Mouse (Mus musculus) lung, postnatal 10 days (tissue): ENCODE measurements around the gene Snd1.

Experiments used
- DNase-seq: peaks from one replicate; pipeline ENCODE4 v3.0.0; 2021

The Snd1 gene

DNA sequence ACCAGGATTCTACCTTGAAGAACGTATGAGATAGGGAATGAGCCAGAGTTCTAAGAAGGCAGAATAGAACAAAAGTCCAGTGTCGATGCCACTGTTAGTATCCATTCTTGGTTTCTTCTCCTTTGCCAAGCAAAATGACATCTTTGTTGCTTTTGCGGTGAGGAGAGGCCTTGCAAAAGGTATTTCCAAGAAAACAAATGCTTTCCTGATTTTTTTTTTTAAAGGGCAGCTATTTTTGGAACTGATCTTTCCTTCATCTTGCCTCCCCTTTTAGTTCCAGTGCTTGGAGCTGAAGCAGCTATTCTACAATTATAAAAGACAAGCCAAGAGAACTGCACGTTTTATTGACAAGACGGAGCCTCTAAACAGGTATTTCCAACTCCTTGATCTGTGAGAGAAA is at the start of gene Snd1:
TSS of gene Snd1 (plus strand) at position 301 of the 400 bp plus-strand sequence.
- DNase-seq = no peak

GRCm38 (mm10) chr6:28427096-28427839 is 47.7 kb upstream of the Snd1 start, which contains the start of gene Fscn3:
TSS of gene Fscn3 (plus strand) at chr6:28427789.
- peak; percentile 17 for DNase-seq

DNA sequence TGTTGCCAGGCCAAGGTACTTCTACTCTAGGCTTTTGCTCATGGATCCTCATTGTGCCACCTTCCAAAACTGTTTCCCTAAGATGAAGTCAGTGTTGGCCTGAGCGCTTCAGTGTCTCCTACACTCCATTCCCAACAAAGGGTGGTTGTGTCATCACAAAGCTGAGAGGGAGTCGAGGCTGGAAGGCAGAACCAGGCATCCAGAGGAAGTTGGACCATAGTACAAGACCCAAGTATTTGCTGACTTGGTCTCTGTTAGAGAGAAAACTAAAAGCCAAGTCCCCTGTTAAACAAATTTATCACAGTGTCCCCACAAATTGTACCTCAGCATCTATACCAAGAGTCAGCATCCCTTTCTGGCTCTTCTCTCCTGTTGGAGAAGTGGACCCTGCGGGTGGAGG is 46.6 kb upstream of the Snd1 start, which contains the start of gene Gcc1:
TSS of gene Gcc1 (minus strand) at position 101 of the 400 bp plus-strand sequence.
- no peak for DNase-seq

- no peak for DNase-seq
These were observed 45.1 kb upstream of the Snd1 start for GRCm38 (mm10) chr6:28429870-28430269.

DNA sequence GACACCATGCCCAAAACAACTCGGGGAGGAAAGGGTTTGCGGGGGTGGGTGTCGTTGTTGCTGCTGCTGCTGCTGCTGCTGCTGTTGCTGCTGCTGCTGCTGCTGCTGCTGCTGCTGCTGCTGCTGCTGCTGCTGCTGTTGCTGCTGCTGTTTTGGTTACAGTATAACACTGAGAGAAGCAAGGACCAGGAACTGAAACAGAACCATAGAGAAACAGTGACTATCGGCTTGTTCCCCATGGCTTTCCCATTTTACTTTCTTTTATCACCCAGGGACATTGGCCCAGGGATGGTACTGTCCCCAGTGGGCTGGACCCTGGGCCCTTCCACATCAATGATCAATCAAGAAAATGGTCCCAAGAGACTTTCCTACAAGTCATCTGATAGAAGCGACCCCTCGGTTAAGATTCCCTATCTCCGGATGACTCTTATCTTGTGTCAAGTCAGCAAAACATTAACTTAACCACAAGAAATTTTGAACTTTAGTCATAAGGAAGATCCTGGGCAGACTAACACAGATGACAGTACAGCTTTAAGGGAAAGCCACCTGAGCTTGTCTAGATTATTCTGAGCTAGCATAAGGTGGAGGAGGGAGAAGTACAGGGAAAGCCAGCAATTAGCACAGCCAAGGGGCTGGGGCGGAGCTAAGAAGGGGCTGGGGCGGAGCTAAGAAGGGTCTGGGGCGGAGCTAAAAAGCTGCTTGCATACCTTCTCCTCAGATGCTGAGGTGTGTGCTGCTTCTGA is 44.0 kb upstream of the Snd1 start:
- DNase-seq = peak; percentile 63

- DNase-seq = no peak
These were observed 43.4 kb upstream of the Snd1 start for GRCm38 (mm10) chr6:28431538-28431855.

DNA sequence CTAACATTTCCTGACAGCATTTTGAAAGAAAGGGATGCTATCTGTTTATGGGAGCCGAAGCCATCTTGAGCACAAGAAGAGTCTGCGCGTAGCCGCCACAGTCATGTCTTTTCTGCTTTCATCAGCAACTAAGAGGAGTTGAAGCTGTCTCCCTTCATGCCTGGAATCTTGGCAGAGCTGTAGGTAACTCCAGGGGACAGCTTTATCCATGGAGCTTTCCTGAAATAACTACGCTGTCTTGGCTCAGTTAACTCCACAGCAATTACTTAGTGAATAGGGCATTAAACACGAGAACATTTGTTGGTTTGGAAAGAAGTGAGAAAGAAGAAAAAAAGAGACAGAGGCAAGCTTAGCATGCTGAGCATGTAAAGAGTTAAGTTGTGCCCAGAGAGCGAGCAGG is 27.0 kb upstream of the Snd1 start:
- DNase-seq = no peak

GRCm38 (mm10) chr6:28449253-28449652 is 25.7 kb upstream of the Snd1 start, which contains the start of gene Pax4:
TSS of gene Pax4 (minus strand) at chr6:28449353.
- DNase-seq = no peak

DNA sequence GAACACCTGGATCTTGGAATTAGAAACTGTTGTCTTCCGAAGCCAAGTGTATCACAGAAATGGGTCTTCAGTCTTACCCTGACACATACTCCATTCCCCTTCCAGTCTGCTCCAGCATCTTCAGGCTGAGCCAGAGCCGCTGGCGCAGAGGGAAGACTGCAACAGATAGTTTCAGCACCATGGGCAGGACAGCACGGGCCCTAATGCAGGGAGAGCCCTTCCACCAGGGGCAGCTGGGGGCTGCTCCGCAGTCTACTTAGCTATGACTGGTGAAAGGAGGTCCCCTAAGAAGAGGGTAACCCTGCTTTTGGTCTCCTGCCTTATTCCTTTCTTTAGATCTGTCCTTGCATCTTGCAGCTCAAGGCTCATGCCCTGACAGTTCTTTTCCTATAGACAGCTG is 24.5 kb upstream of the Snd1 start:
- no peak for DNase-seq

DNA sequence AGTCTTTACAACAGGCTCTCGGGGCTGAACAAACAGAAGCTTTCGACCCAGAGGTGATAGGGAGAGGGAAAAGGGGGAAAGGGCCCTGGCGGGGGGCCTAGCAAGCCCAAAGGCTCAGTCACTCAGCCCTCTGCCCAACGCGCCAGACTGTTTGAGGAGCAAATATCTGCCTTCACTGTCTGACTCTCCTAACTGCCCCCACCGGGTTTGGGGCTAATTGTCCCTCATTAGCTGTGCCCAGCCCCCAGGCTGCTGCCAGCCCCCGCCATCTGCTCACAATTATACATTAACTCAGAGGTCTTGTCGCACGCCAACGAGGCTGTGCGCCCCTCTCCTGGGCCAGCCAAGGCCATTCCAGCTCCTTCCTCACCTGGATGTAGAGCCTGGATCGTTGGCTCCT is 24.0 kb upstream of the Snd1 start:
- no peak for DNase-seq

- no peak for DNase-seq
These were observed 15.7 kb upstream of the Snd1 start for GRCm38 (mm10) chr6:28459221-28459668.

DNA sequence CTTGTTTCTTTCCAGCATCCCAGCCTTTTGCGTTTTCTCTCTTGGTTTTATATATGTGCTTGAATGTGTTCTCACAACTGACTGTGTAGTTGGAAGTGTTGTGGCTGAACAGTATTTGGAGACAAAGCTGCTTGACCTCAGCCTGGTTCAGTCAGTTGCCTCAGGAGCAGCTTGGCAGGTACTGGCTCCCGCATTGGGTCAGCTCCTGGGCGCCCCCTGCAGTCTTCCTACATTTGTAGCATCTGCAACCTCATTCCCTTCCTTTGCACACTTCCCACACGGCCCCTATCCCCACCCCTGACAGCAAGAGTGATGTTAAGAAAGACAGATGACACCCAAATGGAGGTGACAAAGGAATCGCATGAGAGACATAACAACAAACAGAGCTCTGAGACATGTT is 14.4 kb upstream of the Snd1 start:
- peak; percentile 76 for DNase-seq

GRCm38 (mm10) chr6:28464630-28465029 is 10.3 kb upstream of the Snd1 start:
- no peak for DNase-seq

DNA sequence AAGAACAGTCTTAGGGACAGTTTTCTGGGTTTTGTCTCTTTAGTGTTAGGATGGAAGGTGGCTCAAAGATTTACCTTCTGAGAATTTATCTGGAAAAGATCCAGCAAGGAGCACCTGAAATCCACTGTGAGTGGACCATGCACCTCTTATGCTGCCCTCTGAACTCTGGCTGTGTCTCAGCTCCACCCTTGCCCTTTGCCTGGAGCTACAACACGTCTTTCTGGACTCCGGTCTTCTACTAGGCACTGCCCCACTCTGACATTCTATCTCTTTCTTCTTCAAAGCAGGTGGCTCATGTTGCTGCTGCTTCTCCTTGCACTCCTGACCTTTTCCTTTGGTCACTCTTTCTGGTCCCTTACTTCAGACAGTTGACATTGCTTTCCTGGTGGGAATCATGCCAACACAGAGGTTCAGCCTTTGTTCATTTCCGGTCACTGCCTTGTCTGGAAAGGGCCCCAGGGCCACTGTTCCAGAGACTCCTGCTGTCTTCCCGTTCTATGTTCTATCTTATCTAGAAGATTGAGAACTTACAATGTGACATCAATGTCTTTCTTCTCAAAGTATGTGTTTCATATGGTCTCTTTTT is 4.8 kb upstream of the Snd1 start:
- no peak for DNase-seq

DNA sequence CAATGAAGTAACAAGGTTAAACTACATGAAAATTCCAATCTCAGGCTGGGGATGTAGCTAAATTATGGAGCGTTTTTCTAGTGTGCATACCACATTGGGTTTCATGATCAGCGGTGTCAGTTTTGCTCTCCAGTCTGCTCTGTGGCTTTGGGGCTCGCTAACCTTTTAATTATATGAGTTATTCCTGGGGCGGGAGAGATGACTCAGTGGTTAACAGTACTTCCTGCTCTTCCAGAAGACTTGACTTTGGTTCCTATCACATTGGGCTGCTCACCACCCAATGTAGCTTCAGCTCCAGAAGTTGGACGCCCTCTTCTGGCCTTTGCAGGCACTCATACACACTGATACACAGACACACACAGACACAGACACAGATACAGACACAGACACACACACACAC is 4.3 kb upstream of the Snd1 start:
- DNase-seq = no peak

GRCm38 (mm10) chr6:28471284-28472035 is 3.5 kb upstream of the Snd1 start:
- DNase-seq = no peak

GRCm38 (mm10) chr6:28474211-28474610 is 728 bp upstream of the Snd1 start:
- no peak for DNase-seq

DNA sequence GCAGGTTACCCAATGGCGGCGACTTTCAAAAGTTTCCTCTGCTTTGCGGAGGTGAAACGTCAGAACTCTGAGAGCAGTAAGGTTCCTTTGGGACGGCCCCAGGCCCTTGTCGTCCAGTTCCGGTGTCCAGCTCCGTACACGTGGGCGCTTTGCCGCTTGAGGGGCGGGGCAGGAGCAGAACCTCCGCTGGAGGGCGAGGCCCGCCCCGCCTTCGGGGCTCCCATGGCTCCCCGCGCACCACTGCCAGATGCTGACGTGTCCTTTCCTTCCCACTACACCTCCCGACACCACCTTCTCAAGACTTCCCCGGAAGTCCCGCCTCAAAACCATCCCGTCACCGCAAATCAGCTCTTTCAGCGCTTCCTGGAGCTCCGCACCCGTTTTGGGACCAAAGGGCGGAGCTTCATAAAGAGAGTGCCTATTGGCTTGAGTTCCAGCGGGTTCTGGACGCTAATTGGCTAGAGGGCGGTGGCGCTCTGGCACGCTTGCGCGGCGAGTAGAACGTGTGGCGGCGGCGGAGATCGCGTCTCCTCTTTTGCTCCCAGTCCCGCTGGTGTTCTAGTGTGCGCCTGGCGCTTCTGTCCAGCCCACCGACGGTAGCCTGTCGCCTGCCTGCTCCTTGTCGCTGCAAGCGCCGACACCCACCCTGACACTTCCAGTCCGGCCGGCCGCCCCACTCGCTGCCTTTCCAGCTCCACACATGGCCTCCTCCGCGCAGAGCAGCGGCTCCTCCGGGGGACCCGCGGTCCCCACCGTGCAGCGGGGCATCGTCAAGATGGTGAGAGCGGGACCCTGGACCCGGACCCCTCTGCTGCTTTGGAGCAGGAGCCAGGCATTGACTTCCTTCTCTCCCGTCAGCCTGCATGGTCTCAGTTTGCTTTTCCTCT is 5.2 kb downstream of the Snd1 start:
- DNase-seq = peak; percentile 100

- no peak for DNase-seq
These were observed 6.0 kb downstream of the Snd1 start for GRCm38 (mm10) chr6:28480752-28481492.

GRCm38 (mm10) chr6:28482711-28483315 is 7.9 kb downstream of the Snd1 start:
- DNase-seq = no peak

GRCm38 (mm10) chr6:28486008-28486407 is 11.1 kb downstream of the Snd1 start:
- no peak for DNase-seq
